Mouse (Mus musculus): ENCODE results near the gene Fbxo7. TPM values are rescaled to one million over a fixed set of nuclear protein-coding genes. Genes with fewer than 3 reads are reported as not detected.

Gene Fbxo7
- polyA plus RNA-seq, 1 experiment: 50.5 TPM

- H3K4me1 ChIP-seq (ENCODE audit: control insufficient read depth, insufficient read depth, low read length): peaks cover 3% of the 10 kb centered on the region; the same call in 1 of the 2 replicates
- DNase-seq: peak in 1 of 2 experiments; percentile 1
- TF ChIP-seq CTCF (IDR thresholded peaks at IDR 0.05; ENCODE audit: borderline replicate concordance, insufficient read depth, low read depth, low read length) (no peak), POLR2A (IDR thresholded peaks at IDR 0.05; ENCODE audit: borderline replicate concordance, insufficient read depth, low read length) (no peak)
- H3K27me3 ChIP-seq (ENCODE audit: control insufficient read depth, insufficient read depth, low read length): no peaks in the 10 kb centered on the region
- 76% methylated on average over 2 of the region's 2 CpGs for WGBS
- H3K27ac ChIP-seq (ENCODE audit: insufficient read depth, low read length): no peak overlapping the region
- no peak overlapping the region for H3K4me3 ChIP-seq (replicated peaks; ENCODE audit: insufficient read depth, low read depth, low read length)
Observed at GRCm38 (mm10) chr10:86057712-86058111, 35.9 kb downstream of the Fbxo7 start.

- DNase-seq: peak in 1 of 2 experiments; percentile 2
- Histone ChIP-seq H3K27me3 (ENCODE audit: control insufficient read depth, insufficient read depth, low read length) (no peaks in the 10 kb centered on the region), H3K4me1 (ENCODE audit: control insufficient read depth, insufficient read depth, low read length) (peaks cover 7% of the 10 kb centered on the region), H3K4me3 (replicated peaks; ENCODE audit: insufficient read depth, low read depth, low read length) (no peak overlapping the region), H3K27ac (ENCODE audit: insufficient read depth, low read length) (no peak overlapping the region)
- TF ChIP-seq CTCF (IDR thresholded peaks at IDR 0.05; ENCODE audit: borderline replicate concordance, insufficient read depth, low read depth, low read length) (no peak), POLR2A (IDR thresholded peaks at IDR 0.05; ENCODE audit: borderline replicate concordance, insufficient read depth, low read length) (no peak)
- WGBS: 94% methylated on average over 3 of the region's 3 CpGs
Observed at GRCm38 (mm10) chr10:86060267-86060666, 38.5 kb downstream of the Fbxo7 start.

GRCm38 (mm10) chr10:86062261-86063017, 40.7 kb downstream of the Fbxo7 start:
- H3K27ac ChIP-seq (ENCODE audit: insufficient read depth, low read length): no peak overlapping the region
- no peaks in the 10 kb centered on the region for H3K27me3 ChIP-seq (ENCODE audit: control insufficient read depth, insufficient read depth, low read length)
- DNase-seq: peak; percentile 54 to 75
- 18% methylated on average over 5 of the region's 5 CpGs for WGBS
- H3K4me3 ChIP-seq (replicated peaks; ENCODE audit: insufficient read depth, low read depth, low read length): no peak overlapping the region
- TF ChIP-seq POLR2A (IDR thresholded peaks at IDR 0.05; ENCODE audit: borderline replicate concordance, insufficient read depth, low read length): no peak
- no peak for TF ChIP-seq CTCF (IDR thresholded peaks at IDR 0.05; ENCODE audit: borderline replicate concordance, insufficient read depth, low read depth, low read length)
- peaks cover 7% of the 10 kb centered on the region for H3K4me1 ChIP-seq (ENCODE audit: control insufficient read depth, insufficient read depth, low read length)

GRCm38 (mm10) chr10:86063018-86063384, 41.2 kb downstream of the Fbxo7 start:
- no peak for DNase-seq
- Histone ChIP-seq H3K4me1 (ENCODE audit: control insufficient read depth, insufficient read depth, low read length) (peaks cover 7% of the 10 kb centered on the region), H3K27me3 (ENCODE audit: control insufficient read depth, insufficient read depth, low read length) (no peaks in the 10 kb centered on the region), H3K4me3 (replicated peaks; ENCODE audit: insufficient read depth, low read depth, low read length) (no peak overlapping the region), H3K27ac (ENCODE audit: insufficient read depth, low read length) (no peak overlapping the region)
- WGBS: 92% methylated on average over 8 of the region's 8 CpGs
- TF ChIP-seq CTCF (IDR thresholded peaks at IDR 0.05; ENCODE audit: borderline replicate concordance, insufficient read depth, low read depth, low read length) (no peak), POLR2A (IDR thresholded peaks at IDR 0.05; ENCODE audit: borderline replicate concordance, insufficient read depth, low read length) (no peak)

GRCm38 (mm10) chr10:86064937-86065336, 43.2 kb downstream of the Fbxo7 start:
- TF ChIP-seq CTCF (IDR thresholded peaks at IDR 0.05; ENCODE audit: borderline replicate concordance, insufficient read depth, low read depth, low read length) (peak; percentile 98), POLR2A (IDR thresholded peaks at IDR 0.05; ENCODE audit: borderline replicate concordance, insufficient read depth, low read length) (no peak)
- 11% methylated on average over 4 of the region's 4 CpGs for WGBS
- H3K27ac ChIP-seq (ENCODE audit: insufficient read depth, low read length): no peak overlapping the region
- peaks cover 7% of the 10 kb centered on the region for H3K4me1 ChIP-seq (ENCODE audit: control insufficient read depth, insufficient read depth, low read length)
- no peaks in the 10 kb centered on the region for H3K27me3 ChIP-seq (ENCODE audit: control insufficient read depth, insufficient read depth, low read length)
- DNase-seq: peak; percentile 69 to 73
- no peak overlapping the region for H3K4me3 ChIP-seq (replicated peaks; ENCODE audit: insufficient read depth, low read depth, low read length)

- WGBS: 68% methylated on average over 1 of the region's 1 CpGs
- peak in 1 of 2 experiments; percentile 7 for DNase-seq
- H3K27ac ChIP-seq (ENCODE audit: insufficient read depth, low read length): no peak overlapping the region
- H3K27me3 ChIP-seq (ENCODE audit: control insufficient read depth, insufficient read depth, low read length): no peaks in the 10 kb centered on the region
- H3K4me1 ChIP-seq (ENCODE audit: control insufficient read depth, insufficient read depth, low read length): peaks cover 7% of the 10 kb centered on the region
- TF ChIP-seq CTCF (IDR thresholded peaks at IDR 0.05; ENCODE audit: borderline replicate concordance, insufficient read depth, low read depth, low read length) (no peak), POLR2A (IDR thresholded peaks at IDR 0.05; ENCODE audit: borderline replicate concordance, insufficient read depth, low read length) (no peak)
- H3K4me3 ChIP-seq (replicated peaks; ENCODE audit: insufficient read depth, low read depth, low read length): no peak overlapping the region
Observed at GRCm38 (mm10) chr10:86065661-86066060, 43.9 kb downstream of the Fbxo7 start.

- 86% methylated on average over 5 of the region's 5 CpGs for WGBS
- TF ChIP-seq POLR2A (IDR thresholded peaks at IDR 0.05; ENCODE audit: borderline replicate concordance, insufficient read depth, low read length): no peak
- no peak for TF ChIP-seq CTCF (IDR thresholded peaks at IDR 0.05; ENCODE audit: borderline replicate concordance, insufficient read depth, low read depth, low read length)
- H3K27ac ChIP-seq (ENCODE audit: insufficient read depth, low read length): no peak overlapping the region
- peaks cover 7% of the 10 kb centered on the region for H3K4me1 ChIP-seq (ENCODE audit: control insufficient read depth, insufficient read depth, low read length)
- no peak for DNase-seq
- no peaks in the 10 kb centered on the region for H3K27me3 ChIP-seq (ENCODE audit: control insufficient read depth, insufficient read depth, low read length)
- no peak overlapping the region for H3K4me3 ChIP-seq (replicated peaks; ENCODE audit: insufficient read depth, low read depth, low read length)
Observed at GRCm38 (mm10) chr10:86066651-86067050, 44.9 kb downstream of the Fbxo7 start.

- WGBS: 82% methylated on average over 10 of the region's 10 CpGs
- H3K4me1 ChIP-seq (ENCODE audit: control insufficient read depth, insufficient read depth, low read length): peaks cover 2% of the 10 kb centered on the region
- TF ChIP-seq CTCF (IDR thresholded peaks at IDR 0.05; ENCODE audit: borderline replicate concordance, insufficient read depth, low read depth, low read length) (no peak), POLR2A (IDR thresholded peaks at IDR 0.05; ENCODE audit: borderline replicate concordance, insufficient read depth, low read length) (no peak)
- H3K4me3 ChIP-seq (replicated peaks; ENCODE audit: insufficient read depth, low read depth, low read length): no peak overlapping the region
- no peak overlapping the region for H3K27ac ChIP-seq (ENCODE audit: insufficient read depth, low read length)
- no peaks in the 10 kb centered on the region for H3K27me3 ChIP-seq (ENCODE audit: control insufficient read depth, insufficient read depth, low read length)
- DNase-seq: no peak
Observed at GRCm38 (mm10) chr10:86067911-86068310, 46.1 kb downstream of the Fbxo7 start.
